Mouse (Mus musculus) cerebellum, adult 2 months (tissue): Measurements from ENCODE around the gene Ctrc.

Experiments
- CTCF ChIP-seq: fragments of 200-500 bp; IDR thresholded peaks from 2 replicates; pipeline ENCODE4 v1.5.1; 2011; ENCODE audit warnings: low read depth, mild to moderate bottlenecking, control low read depth, low read length, moderate library complexity, borderline replicate concordance; ENCODE audit not compliant: insufficient read depth
- POLR2A ChIP-seq: fragments of 200-500 bp; IDR thresholded peaks from 2 replicates; pipeline ENCODE4 v1.6.1; 2011; ENCODE audit warnings: low read length, control low read depth, borderline replicate concordance; ENCODE audit not compliant: insufficient read depth

- TF ChIP-seq POLR2A = no peak
- TF ChIP-seq CTCF = peak; percentile 71
Observed at GRCm38 (mm10) chr4:141809850-141810464, 36.2 kb downstream of the Ctrc start.
